Mouse (Mus musculus) kidney, adult 2 months (tissue): ENCODE measurements around the gene Dpp9.

ENCODE experiments used
- CTCF ChIP-seq: fragments of 200-500 bp; conservative IDR thresholded peaks from 2 replicates; pipeline ENCODE4 v1.5.1; 2011; ENCODE audit warnings: low read depth, mild to moderate bottlenecking, control low read depth, low read length, moderate library complexity, mixed read lengths; ENCODE audit not compliant: insufficient read depth, insufficient read length
- POLR2A ChIP-seq: fragments of 200-500 bp; IDR thresholded peaks from one replicate; pipeline ENCODE4 v1.6.1; 2011; ENCODE audit warnings: low read depth, low read length, control low read depth

- no peak for TF ChIP-seq CTCF
- TF ChIP-seq POLR2A, result no peak
Measured at GRCm38 (mm10) chr17:56211090-56211489, 7.6 kb downstream of the Dpp9 start.
